Mouse (Mus musculus) MEL (cell line): ENCODE data around the gene Rhof. TPM values are rescaled to one million over a fixed set of nuclear protein-coding genes. Genes with fewer than 3 reads are reported as not detected.

Source experiments
- DNase-seq: peaks from one replicate; pipeline ENCODE4 v3.0.0; 2011; ENCODE audit warnings: low read depth, low spot score
- H3K27ac ChIP-seq: 2 replicates; pipeline ENCODE4 v1.5.1; 2012; ENCODE audit warnings: low read depth, mild to moderate bottlenecking, control low read depth, low read length, moderate library complexity; ENCODE audit not compliant: control insufficient read depth
- H3K27me3 ChIP-seq, 2 experiments: fragments of 150-350 bp in 1 of 2; sonication (generic) in 1 of 2; 2 replicates each; pipeline ENCODE4 v1.6.1; 2012; ENCODE audit warnings: low read length in 2 of 2, mild to moderate bottlenecking in 2 of 2, improper control_type of control experiment in 1 of 2, moderate library complexity in 1 of 2; ENCODE audit not compliant: insufficient read depth in 2 of 2, control insufficient read depth in 1 of 2
- H3K36me3 ChIP-seq, 2 experiments: 2 replicates each; pipeline ENCODE4 v1.6.1; 2012 to 2014; ENCODE audit warnings: low read length in 2 of 2, improper control_type of control experiment in 1 of 2, inconsistent platforms in 1 of 2, mild to moderate bottlenecking in 1 of 2; ENCODE audit not compliant: insufficient read depth in 2 of 2, control insufficient read depth in 1 of 2
- H3K4me1 ChIP-seq, 2 experiments: fragments of 150-350 bp in 1 of 2; sonication (generic) in 1 of 2; 2 replicates each; pipeline ENCODE4 v1.6.1; 2012; ENCODE audit warnings: low read length in 2 of 2, improper control_type of control experiment in 1 of 2, mild to moderate bottlenecking in 1 of 2; ENCODE audit not compliant: insufficient read depth in 2 of 2, control insufficient read depth in 1 of 2
- H3K4me3 ChIP-seq, 2 experiments: fragments of 150-350 bp in 1 of 2; sonication (generic) in 1 of 2; 2 replicates each; pipeline ENCODE4 v1.5.1; 2012; ENCODE audit warnings: low read depth in 2 of 2, low read length in 2 of 2, mild to moderate bottlenecking in 2 of 2, moderate library complexity in 2 of 2, control low read depth in 1 of 2, improper control_type of control experiment in 1 of 2; ENCODE audit not compliant: control insufficient read depth in 1 of 2, insufficient read depth in 1 of 2
- H3K79me2 ChIP-seq: 2 replicates; pipeline ENCODE4 v1.6.1; 2012; ENCODE audit warnings: mild to moderate bottlenecking, low read length, moderate library complexity; ENCODE audit not compliant: control insufficient read depth, poor library complexity, insufficient read depth
- H3K9ac ChIP-seq: 2 replicates; pipeline ENCODE4 v1.6.1; 2012; ENCODE audit warnings: low read depth, mild to moderate bottlenecking, control low read depth, low read length, moderate library complexity; ENCODE audit not compliant: control insufficient read depth, poor library complexity, severe bottlenecking
- H3K9me3 ChIP-seq: fragments of 150-350 bp; sonication (generic); replicated peaks from 2 replicates; pipeline ENCODE4 v1.6.1; 2012; ENCODE audit warnings: mild to moderate bottlenecking, low read length, improper control_type of control experiment, moderate library complexity; ENCODE audit not compliant: insufficient read depth
- CHD1 ChIP-seq: IDR thresholded peaks from 2 replicates; pipeline ENCODE4 v1.6.1; 2012; ENCODE audit warnings: low read depth, mild to moderate bottlenecking, inconsistent platforms, low read length, improper control_type of control experiment
- CHD2 ChIP-seq: IDR thresholded peaks from 2 replicates; pipeline ENCODE4 v1.6.1; 2011; ENCODE audit warnings: low read length, improper control_type of control experiment
- E2F4 ChIP-seq: IDR thresholded peaks from 2 replicates; pipeline ENCODE4 v1.6.1; 2011; ENCODE audit warnings: low read depth, low read length, improper control_type of control experiment, borderline replicate concordance
- GABPA ChIP-seq: IDR thresholded peaks from 2 replicates; pipeline ENCODE4 v1.6.1; 2012; ENCODE audit warnings: low read depth, mild to moderate bottlenecking, inconsistent platforms, low read length, improper control_type of control experiment, moderate library complexity
- HCFC1 ChIP-seq: IDR thresholded peaks from 2 replicates; pipeline ENCODE4 v1.6.1; 2012; ENCODE audit warnings: low read depth, mild to moderate bottlenecking, inconsistent platforms, low read length, improper control_type of control experiment, moderate library complexity
- JUND ChIP-seq: IDR thresholded peaks from 2 replicates; pipeline ENCODE4 v1.6.1; 2011; ENCODE audit warnings: low read depth, mild to moderate bottlenecking, improper control_type of control experiment, low read length
- KAT2A ChIP-seq: conservative IDR thresholded peaks from 2 replicates; pipeline ENCODE4 v1.6.1; 2012; ENCODE audit warnings: low read depth, low read length, improper control_type of control experiment, inconsistent platforms
- MEF2A ChIP-seq: IDR thresholded peaks from 2 replicates; pipeline ENCODE4 v1.6.1; 2014; ENCODE audit warnings: low read depth, mild to moderate bottlenecking, inconsistent platforms, low read length, improper control_type of control experiment; ENCODE audit not compliant: poor library complexity, insufficient replicate concordance, severe bottlenecking; ENCODE audit errors: extremely low read depth
- MYC ChIP-seq: IDR thresholded peaks from 2 replicates; pipeline ENCODE4 v1.6.1; 2011; ENCODE audit warnings: low read depth, mild to moderate bottlenecking, low read length, improper control_type of control experiment, moderate library complexity
- NRF1 ChIP-seq: IDR thresholded peaks from 2 replicates; pipeline ENCODE4 v1.6.1; 2014; ENCODE audit warnings: low read depth, mild to moderate bottlenecking, inconsistent platforms, low read length, improper control_type of control experiment, moderate library complexity; ENCODE audit not compliant: poor library complexity, insufficient read depth, severe bottlenecking
- POLR2A ChIP-seq, 2 experiments: IDR thresholded peaks; 2 replicates each; pipeline ENCODE4 v1.6.1; 2011 to 2012; ENCODE audit warnings: low read length in 2 of 2, mild to moderate bottlenecking in 2 of 2, control low read depth in 1 of 2, improper control_type of control experiment in 1 of 2, low read depth in 1 of 2, moderate library complexity in 1 of 2; ENCODE audit not compliant: control insufficient read depth in 1 of 2, insufficient read depth in 1 of 2, poor library complexity in 1 of 2
- POLR2AphosphoS2 ChIP-seq: IDR thresholded peaks from 2 replicates; pipeline ENCODE4 v1.6.1; 2011; ENCODE audit warnings: low read length, improper control_type of control experiment
- RCOR1 ChIP-seq: IDR thresholded peaks from 2 replicates; pipeline ENCODE4 v1.6.1; 2012; ENCODE audit warnings: low read depth, mild to moderate bottlenecking, inconsistent platforms, low read length, improper control_type of control experiment
- SIN3A ChIP-seq: IDR thresholded peaks from 2 replicates; pipeline ENCODE4 v1.6.1; 2012; ENCODE audit warnings: low read length, improper control_type of control experiment, inconsistent platforms
- TBP ChIP-seq: IDR thresholded peaks from 2 replicates; pipeline ENCODE4 v1.8.0; 2011; ENCODE audit warnings: low read depth, low read length, improper control_type of control experiment
- TCF12 ChIP-seq: IDR thresholded peaks from 2 replicates; pipeline ENCODE4 v1.6.1; 2014; ENCODE audit warnings: low read depth, mild to moderate bottlenecking, inconsistent platforms, low read length, improper control_type of control experiment, moderate library complexity
- USF1 ChIP-seq: IDR thresholded peaks from 2 replicates; pipeline ENCODE4 v1.6.1; 2014; ENCODE audit warnings: low read depth, mild to moderate bottlenecking, inconsistent platforms, low read length, improper control_type of control experiment, moderate library complexity
- ZC3H11A ChIP-seq: IDR thresholded peaks from 2 replicates; pipeline ENCODE4 v1.6.1; 2012; ENCODE audit warnings: low read depth, mild to moderate bottlenecking, inconsistent platforms, low read length, improper control_type of control experiment
- ZKSCAN1 ChIP-seq: IDR thresholded peaks from 2 replicates; pipeline ENCODE4 v1.6.1; 2012; ENCODE audit warnings: low read depth, mild to moderate bottlenecking, inconsistent platforms, low read length, improper control_type of control experiment, moderate library complexity
- polyA plus RNA-seq, 2 experiments: library from polyadenylated mRNA; stranded (reverse) in 1 of 2; unstranded in 1 of 2; fragments of >175 nt in 1 of 2; fragments of >200 nt in 1 of 2; gene quantifications; 2 replicates each; pipeline versions ENCODE4 v1.2.1 to v1.2.4; 2012; ENCODE audit warnings: low replicate concordance in 2 of 2, low read depth in 1 of 2; ENCODE audit not compliant: insufficient read length in 2 of 2, insufficient read depth in 1 of 2, missing spikeins in 1 of 2
- total RNA-seq: library from RNA; depleted of rRNA; stranded (reverse); fragments of 300-350 nt; gene quantifications from 2 replicates; pipeline ENCODE4 v1.2.3, GENCODE M21; 2012

Rhof gene
- total and polyA plus RNA-seq, 3 experiments, result 2.5 to 10.4 TPM; not detected in 1

GRCm38 (mm10) chr5:123151077-123151476 lies 18.6 kb upstream of the Rhof start (continued):
- TF ChIP-seq TCF12 (no peak), RCOR1 (no peak), USF1 (peak; percentile 44; the same call in 1 of the 2 replicates), MYC (no peak), CHD2 (no peak), CHD1 (no peak), MEF2A (no peak), TBP (no peak), E2F4 (no peak)
- TF ChIP-seq, all 39 proteins: peak for 3

DNA sequence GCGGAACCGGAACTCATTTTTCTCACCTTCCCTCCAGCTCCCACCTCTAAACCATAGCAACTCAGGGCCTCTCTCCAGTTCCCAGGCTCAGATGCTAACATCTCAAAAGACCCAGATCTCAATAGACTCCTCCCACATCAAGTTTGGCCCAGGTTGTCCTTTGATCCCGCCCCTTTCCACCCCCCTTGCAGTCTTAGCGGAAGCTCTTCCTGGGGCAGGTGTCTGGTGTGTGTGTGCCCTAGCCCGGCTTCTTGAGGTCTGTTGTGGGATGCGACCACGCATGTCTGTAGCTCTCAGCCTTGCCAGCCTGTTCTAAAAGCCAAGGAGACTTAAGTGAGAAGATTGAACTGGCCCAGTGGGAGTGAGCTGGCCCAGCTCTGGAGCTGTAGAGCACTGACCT lies 18.1 kb upstream of the Rhof start:
- Histone ChIP-seq H3K36me3 (peaks cover 2 to 22% of the 10 kb centered on the region in 2 experiments; a peak in 3 of 4 replicates), H3K4me1 (peaks cover 0 to 21% of the 10 kb centered on the region in 2 experiments; a peak in 2 of 4 replicates), H3K27ac (peak overlapping the region; percentile 32), H3K9ac (peak overlapping the region; percentile 29; the same call in 1 of the 2 replicates), H3K27me3 (no peaks in the 10 kb centered on the region), H3K4me3 (no peak overlapping the region), H3K79me2 (peaks cover 41% of the 10 kb centered on the region), H3K9me3 (no peaks in the 10 kb centered on the region)
- TF ChIP-seq JUND, result no peak
- no peak for TF ChIP-seq MYC
- no peak for TF ChIP-seq GABPA
- no peak for TF ChIP-seq SIN3A
- TF ChIP-seq E2F4, result no peak
- no peak for TF ChIP-seq TBP
- TF ChIP-seq ZC3H11A, result no peak
- no peak for TF ChIP-seq POLR2A (IDR thresholded peaks at IDR 0.05; ENCODE audit: control insufficient read depth in 1 of 2, insufficient read depth in 1 of 2, low read depth in 1 of 2, low read length in 2 of 2, poor library complexity in 1 of 2)
- TF ChIP-seq NRF1, result no peak
- TF ChIP-seq POLR2AphosphoS2, result no peak
- no peak for TF ChIP-seq HCFC1
- no peak for TF ChIP-seq KAT2A
- no peak for TF ChIP-seq MEF2A
- no peak for TF ChIP-seq USF1
- no peak for TF ChIP-seq ZKSCAN1
- DNase-seq, result no peak
